Mouse (Mus musculus) effector memory CD4-positive, alpha-beta T cell, adult 7 months (primary cell): ENCODE measurements around the gene Lgals1. TPM values are rescaled to one million over a fixed set of nuclear protein-coding genes. Genes with fewer than 3 reads are reported as not detected.

Source experiments
- polyA plus RNA-seq: library from polyadenylated mRNA; unstranded; fragments of 100-300 nt; shearing (Covaris generic); gene quantifications from one replicate; pipeline ENCODE4 v1.2.1, GENCODE M21; 2017

Gene Lgals1
- 575 TPM for polyA plus RNA-seq

DNA sequence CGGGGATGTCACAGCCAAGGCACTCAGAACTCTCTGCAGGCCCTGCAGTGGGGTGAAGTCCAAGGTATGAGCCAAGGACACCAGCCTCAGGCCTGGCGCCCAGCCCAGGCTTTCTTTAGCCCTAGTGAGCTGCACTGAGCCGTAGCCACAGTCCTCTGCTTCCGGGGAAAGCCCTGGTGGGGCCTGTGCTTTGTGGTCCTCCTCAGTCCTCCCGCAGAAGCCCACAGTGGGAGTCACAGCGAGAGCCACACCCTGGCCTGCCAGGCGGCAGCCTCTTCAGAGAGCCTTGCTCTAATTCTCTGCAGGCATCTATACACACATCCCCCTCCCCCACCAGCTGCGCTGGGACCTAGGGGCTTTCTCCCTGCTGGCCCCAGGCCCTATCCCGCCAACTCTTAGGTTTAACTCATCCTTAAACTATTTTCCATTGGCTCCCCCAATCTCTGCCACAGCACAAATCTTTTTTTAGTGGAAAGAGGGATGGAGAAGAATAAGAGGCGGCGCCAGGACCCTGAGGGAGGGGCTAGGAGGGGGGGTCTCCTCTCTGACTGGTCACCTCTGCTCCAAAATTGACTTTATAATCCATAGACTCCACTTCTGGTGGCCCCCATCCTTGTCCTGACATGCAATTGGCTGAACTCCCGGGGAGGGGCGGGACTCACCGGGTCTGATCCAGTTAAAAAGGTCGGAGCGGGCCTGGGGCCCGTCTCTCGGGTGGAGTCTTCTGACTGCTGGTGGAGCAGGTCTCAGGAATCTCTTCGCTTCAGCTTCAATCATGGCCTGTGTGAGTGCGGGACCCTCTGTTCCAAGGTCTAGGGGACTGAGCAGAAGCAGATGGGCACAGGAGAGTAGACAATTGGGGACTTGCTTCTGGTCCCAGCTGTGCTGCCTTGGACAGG lies at the start of gene Lgals1:
Lgals1 (plus strand) TSS at position 705 of the 899 bp plus-strand sequence.

DNA sequence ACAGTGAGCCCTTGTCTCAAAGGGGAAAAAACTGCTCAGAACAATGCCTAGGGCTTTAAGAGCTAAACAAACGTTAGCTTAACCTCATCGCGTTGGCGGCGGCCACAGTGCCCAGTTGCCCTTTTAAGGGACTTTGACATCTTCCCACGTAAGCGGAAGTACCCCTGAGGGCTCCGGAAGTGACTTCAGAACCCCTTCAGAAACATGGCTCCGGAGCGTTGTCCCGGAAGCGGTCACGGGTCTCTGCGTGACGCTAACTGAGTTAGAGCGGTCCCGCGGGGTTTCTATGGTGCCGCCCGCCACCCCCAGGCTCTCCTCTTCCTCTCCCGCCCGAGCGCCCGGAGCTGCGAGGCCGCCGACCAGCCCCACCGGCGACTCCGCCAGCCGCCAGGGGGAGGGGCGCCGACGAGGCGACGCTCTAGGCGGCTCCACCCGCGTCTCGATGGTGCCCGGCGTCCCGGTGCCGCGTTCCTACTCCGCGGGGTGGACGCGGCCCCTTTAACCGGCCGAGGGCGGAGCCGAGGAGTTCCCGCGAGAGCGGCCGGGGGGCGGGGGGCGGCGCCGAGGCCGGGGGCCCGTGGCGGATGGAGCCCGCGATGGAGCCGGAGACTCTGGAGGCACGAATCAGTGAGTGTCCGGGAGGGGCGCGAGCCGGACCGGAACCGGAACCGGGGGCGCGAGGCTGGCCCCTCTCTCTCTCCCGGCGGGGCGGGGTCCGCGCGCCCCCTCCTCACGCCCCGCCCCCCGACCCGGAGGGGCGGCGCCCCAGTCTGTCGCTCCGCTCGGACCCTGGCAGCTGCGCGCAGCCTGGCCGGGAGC lies 49.3 kb upstream of the Lgals1 start, which contains the start of gene Gga1:
Gga1 (plus strand) TSS at position 200 of the 819 bp plus-strand sequence.

DNA sequence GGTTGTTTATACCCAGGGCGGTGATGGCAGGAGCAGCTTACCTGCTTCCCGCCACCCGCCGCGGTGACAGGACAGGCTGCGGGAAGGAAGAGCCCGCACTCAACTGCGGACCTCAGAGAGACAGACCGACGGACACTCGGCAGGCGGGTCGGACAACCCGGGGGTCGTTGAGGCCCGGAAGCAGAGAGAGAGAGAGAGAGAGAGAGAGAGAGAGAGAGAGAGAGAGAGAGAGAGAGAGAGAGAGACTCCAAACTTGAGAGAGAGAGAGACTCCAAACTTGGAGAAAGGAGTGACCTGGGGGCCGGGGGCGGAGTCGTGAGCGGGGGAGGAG lies 27.2 kb upstream of the Lgals1 start, which contains the start of gene Gm49510:
Gm49510 (plus strand) TSS at position 259 of the 331 bp plus-strand sequence.

GRCm38 (mm10) chr15:78899740-78900584 lies 26.6 kb upstream of the Lgals1 start, which contains the start of gene Sh3bp1:
TSS of gene Sh3bp1 (plus strand) at chr15:78899768.

GRCm38 (mm10) chr15:78913632-78914090 lies 12.9 kb upstream of the Lgals1 start, which contains the start of gene Pdxp:
TSS of gene Pdxp (plus strand) at chr15:78913919.

GRCm38 (mm10) chr15:78934784-78935320 lies 8.3 kb downstream of the Lgals1 start, which contains the start of gene Nol12:
TSS of gene Nol12 (plus strand) at chr15:78934933.

GRCm38 (mm10) chr15:78947657-78948056 lies 21.1 kb downstream of the Lgals1 start, which contains the start of gene Triobp:
TSS of gene Triobp (plus strand) at chr15:78947724.

Other genes starting within 250 kb of the Lgals1 start
- 0.22 TPM for gene Elfn2, start 208.0 kb upstream of the Lgals1 start, polyA plus RNA-seq
- gene Mfng, start 153.2 kb upstream of the Lgals1 start, polyA plus RNA-seq = 136 TPM
- 1.9 TPM for gene Card10, start 123.7 kb upstream of the Lgals1 start, polyA plus RNA-seq
- gene Cdc42ep1, start 84.1 kb upstream of the Lgals1 start, polyA plus RNA-seq = 0.39 TPM
- gene Lgals2, start 71.2 kb upstream of the Lgals1 start, polyA plus RNA-seq = not detected
- gene Gga1, start 49.5 kb upstream of the Lgals1 start, polyA plus RNA-seq = 59.0 TPM
- gene Gm49510, start 27.1 kb upstream of the Lgals1 start, polyA plus RNA-seq = not detected
- gene Sh3bp1, start 27.0 kb upstream of the Lgals1 start, polyA plus RNA-seq = 145 TPM
- 14.5 TPM for gene Pdxp, start 12.8 kb upstream of the Lgals1 start, polyA plus RNA-seq
- gene Nol12, start 8.2 kb downstream of the Lgals1 start, polyA plus RNA-seq = 21.1 TPM
- 60.8 TPM for gene Triobp, start 21.0 kb downstream of the Lgals1 start, polyA plus RNA-seq
- 25.0 TPM for gene H1f0, start 101.7 kb downstream of the Lgals1 start, polyA plus RNA-seq
- gene Galr3, start 115.2 kb downstream of the Lgals1 start, polyA plus RNA-seq = not detected
- 52.5 TPM for gene Ankrd54, start 136.2 kb downstream of the Lgals1 start, polyA plus RNA-seq
- 109 TPM for gene Eif3l, start 148.5 kb downstream of the Lgals1 start, polyA plus RNA-seq
- gene Micall1, start 182.2 kb downstream of the Lgals1 start, polyA plus RNA-seq = 26.3 TPM
- 86.9 TPM for gene Polr2f, start 214.3 kb downstream of the Lgals1 start, polyA plus RNA-seq
- gene 1700088E04Rik, start 214.5 kb downstream of the Lgals1 start, polyA plus RNA-seq = not detected
- gene Sox10, start 238.5 kb downstream of the Lgals1 start, polyA plus RNA-seq = 0.28 TPM